Mouse (Mus musculus) thymus, adult 2 months (tissue): ENCODE results near the gene Bpifc. TPM values are rescaled to one million over a fixed set of nuclear protein-coding genes. Genes with fewer than 3 reads are reported as not detected.

ENCODE experiments used
- DNase-seq: peaks from one replicate; pipeline ENCODE4 v3.0.0; 2021
- H3K27ac ChIP-seq: fragments of 200-500 bp; 2 replicates; pipeline ENCODE4 v1.5.1; 2012; ENCODE audit warnings: low read length, control low read depth; ENCODE audit not compliant: control insufficient read depth, insufficient read depth
- H3K27me3 ChIP-seq: fragments of 200-500 bp; 2 replicates; pipeline ENCODE4 v1.6.1; 2012; ENCODE audit warnings: mild to moderate bottlenecking, low read length, moderate library complexity, mixed read lengths; ENCODE audit not compliant: control insufficient read depth, insufficient read depth
- H3K36me3 ChIP-seq: fragments of 200-500 bp; 2 replicates; pipeline ENCODE4 v1.6.1; 2012; ENCODE audit warnings: mild to moderate bottlenecking, low read length, moderate library complexity; ENCODE audit not compliant: control insufficient read depth, insufficient read depth
- H3K4me1 ChIP-seq: fragments of 200-500 bp; replicated peaks from 2 replicates; pipeline ENCODE4 v1.6.1; 2012; ENCODE audit warnings: low read length; ENCODE audit not compliant: control insufficient read depth, insufficient read depth
- H3K4me3 ChIP-seq: fragments of 200-500 bp; 2 replicates; pipeline ENCODE4 v1.5.1; 2012; ENCODE audit warnings: mild to moderate bottlenecking, low read length, control low read depth, moderate library complexity; ENCODE audit not compliant: control insufficient read depth, insufficient read depth
- CTCF ChIP-seq: fragments of 200-500 bp; IDR thresholded peaks from 2 replicates; pipeline ENCODE4 v1.5.1; 2012; ENCODE audit warnings: mild to moderate bottlenecking, control low read depth, low read length, moderate library complexity, borderline replicate concordance; ENCODE audit not compliant: control insufficient read depth, poor library complexity, insufficient read depth; ENCODE audit errors: extremely low read depth
- POLR2A ChIP-seq: fragments of 200-500 bp; IDR thresholded peaks from 2 replicates; pipeline ENCODE4 v1.6.1; 2012; ENCODE audit warnings: mild to moderate bottlenecking, low read length, control low read depth, moderate library complexity; ENCODE audit not compliant: control insufficient read depth, poor library complexity, insufficient read depth; ENCODE audit errors: extremely low read depth
- WGBS: fragments of 180-500 bp; shearing (Covaris S2); methylation state at CpG from one replicate; pipeline ENCODE4 v1.1.7; 2018; 5-methylcytosine and 5-hydroxymethylcytosine counted together
- polyA plus RNA-seq: library from polyadenylated mRNA; depleted of rRNA; stranded (reverse); fragments of >200 nt; gene quantifications from 2 replicates; pipeline ENCODE4 v1.2.3, GENCODE M21; 2012; rRNA removed

Gene Bpifc
- polyA plus RNA-seq = 1.2 and 1.4 TPM in 2 replicates

- Histone ChIP-seq H3K27me3 (no peaks in the 10 kb centered on the region), H3K27ac (no peak within 1 kb of the TSS), H3K4me1 (peaks cover 5% of the 10 kb centered on the region), H3K4me3 (no peak within 1 kb of the TSS), H3K36me3 (no peaks in the 10 kb centered on the region)
- 97% methylated on average over 2 of the region's 2 CpGs for WGBS
- TF ChIP-seq POLR2A = no peak
- no peak for TF ChIP-seq CTCF
- DNase-seq = no peak
Measured at GRCm38 (mm10) chr10:86011781-86012180, at the start of gene Bpifc. TSS of gene Bpifc (minus strand) at chr10:86011895.

GRCm38 (mm10) chr10:86060267-86060666, 48.6 kb upstream of the Bpifc start:
- Histone ChIP-seq H3K4me1 (no peaks in the 10 kb centered on the region), H3K36me3 (no peaks in the 10 kb centered on the region), H3K27ac (no peak overlapping the region), H3K4me3 (no peak overlapping the region), H3K27me3 (no peaks in the 10 kb centered on the region)
- TF ChIP-seq CTCF (no peak), POLR2A (no peak)
- no peak for DNase-seq
- 86% methylated on average over 3 of the region's 3 CpGs for WGBS

- no peak for TF ChIP-seq POLR2A
- TF ChIP-seq CTCF = no peak
Measured at GRCm38 (mm10) chr10:86057712-86058111, 46.0 kb upstream of the Bpifc start.

DNA sequence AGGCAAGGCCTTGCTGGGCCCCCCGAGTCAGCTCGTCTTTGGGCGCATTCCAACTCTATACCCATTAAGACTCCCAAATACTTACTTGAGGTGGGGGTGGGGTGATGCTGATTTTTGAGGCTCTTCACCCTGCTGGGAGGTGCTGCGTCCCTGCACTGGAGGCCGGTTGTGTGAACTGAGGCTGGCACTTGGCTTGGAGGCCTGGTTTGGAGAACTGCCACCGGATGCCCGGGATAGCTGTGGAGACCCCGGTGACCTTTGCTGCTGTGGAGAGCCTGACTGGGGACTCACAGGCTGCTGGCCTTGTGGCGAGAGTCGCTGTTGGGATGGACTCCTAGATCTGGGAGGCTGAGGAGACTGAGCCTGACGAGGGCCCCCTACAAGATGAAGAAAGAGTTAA, 45.6 kb upstream of the Bpifc start:
- Histone ChIP-seq H3K36me3 (no peaks in the 10 kb centered on the region), H3K4me3 (no peak overlapping the region), H3K27ac (no peak overlapping the region), H3K27me3 (no peaks in the 10 kb centered on the region), H3K4me1 (no peaks in the 10 kb centered on the region)
- no peak for TF ChIP-seq POLR2A
- no peak for TF ChIP-seq CTCF
- 97% methylated on average over 11 of the region's 11 CpGs for WGBS
- no peak for DNase-seq

More at GRCm38 (mm10) chr10:86057712-86058111, 46.0 kb upstream of the Bpifc start:
- Histone ChIP-seq H3K27me3 (no peaks in the 10 kb centered on the region), H3K4me3 (no peak overlapping the region), H3K4me1 (no peaks in the 10 kb centered on the region), H3K27ac (no peak overlapping the region), H3K36me3 (no peaks in the 10 kb centered on the region)
- DNase-seq = no peak
- 86% methylated on average over 2 of the region's 2 CpGs for WGBS

- DNase-seq = no peak
- no peaks in the 10 kb centered on the region for H3K27me3 ChIP-seq
- H3K27ac ChIP-seq = no peak overlapping the region
- no peaks in the 10 kb centered on the region for H3K36me3 ChIP-seq
- no peaks in the 10 kb centered on the region for H3K4me1 ChIP-seq
- WGBS = 92% methylated on average over 8 of the region's 8 CpGs
- TF ChIP-seq CTCF (no peak), POLR2A (no peak)
- no peak overlapping the region for H3K4me3 ChIP-seq
Measured at GRCm38 (mm10) chr10:86056297-86056903, 44.7 kb upstream of the Bpifc start.

DNA sequence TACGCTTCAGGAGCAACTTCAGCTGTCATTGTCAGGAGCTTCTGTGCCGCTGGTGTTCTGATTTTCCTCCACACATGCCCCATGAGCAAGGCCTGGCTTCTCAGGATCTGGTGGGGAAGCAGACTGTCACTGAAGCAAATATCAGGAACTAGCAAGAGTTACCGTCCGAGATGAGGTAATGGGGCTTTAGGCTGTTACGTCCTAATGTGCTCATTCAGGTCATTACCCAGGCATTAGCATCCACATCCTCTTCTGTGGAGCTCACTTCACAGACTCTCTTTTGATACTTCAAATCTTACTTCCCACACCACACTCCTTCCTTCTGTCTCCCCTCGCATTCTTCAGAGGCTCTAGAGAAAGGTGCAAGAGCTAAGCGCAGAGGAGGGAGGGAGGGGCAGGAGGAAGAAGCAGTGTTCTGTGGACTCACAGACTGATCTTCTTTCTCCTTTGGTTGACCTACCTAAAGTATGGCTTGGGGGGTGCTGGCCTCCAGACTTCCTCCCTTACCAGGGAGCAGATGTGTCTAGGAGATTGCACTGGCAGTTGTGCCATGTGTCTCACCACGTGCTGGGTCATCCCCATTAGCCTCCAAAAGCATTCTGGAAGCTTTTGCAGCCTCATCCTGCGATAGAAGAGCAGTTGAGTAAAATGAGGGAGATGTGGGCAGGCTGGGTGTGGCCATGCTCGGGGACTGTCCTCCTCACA, 41.3 kb upstream of the Bpifc start:
- Histone ChIP-seq H3K27me3 (no peaks in the 10 kb centered on the region), H3K4me3 (no peak overlapping the region), H3K4me1 (no peaks in the 10 kb centered on the region), H3K27ac (no peak overlapping the region), H3K36me3 (peaks cover 17% of the 10 kb centered on the region)
- no peak for DNase-seq
- 62% methylated on average over 10 of the region's 10 CpGs for WGBS
- TF ChIP-seq POLR2A (no peak), CTCF (no peak)
